Mouse (Mus musculus): ENCODE data around the gene Ren1.

GRCm38 (mm10) chr1:133379254-133379985, 29.1 kb downstream of the Ren1 start:
- no peak for TF ChIP-seq CTCF (IDR thresholded peaks at IDR 0.05; ENCODE audit: low read depth)
- no peak for TF ChIP-seq EP300 (IDR thresholded peaks at IDR 0.05; ENCODE audit: low read depth)
